Mouse (Mus musculus) thymus, postnatal 4 days (tissue): ENCODE results near the gene Tfap2b.
A peak's percentile ranks its signal among the peaks of the same experiment; 100 is the strongest.

Experiments
- DNase-seq: peaks from one replicate; pipeline ENCODE4 v3.0.0; 2021

Gene Tfap2b

GRCm38 (mm10) chr1:19208641-19209358 lies at the start of gene Tfap2b:
Tfap2b (plus strand) TSS chr1:19208914.
- DNase-seq: no peak

- no peak for DNase-seq
These were observed 29.8 kb upstream of the Tfap2b start for GRCm38 (mm10) chr1:19178742-19179397.

- peak; percentile 23 for DNase-seq
These were observed 3.1 kb upstream of the Tfap2b start for GRCm38 (mm10) chr1:19205649-19206048.

GRCm38 (mm10) chr1:19206194-19206593 lies 2.5 kb upstream of the Tfap2b start:
- DNase-seq: no peak

- DNase-seq: no peak
These were observed 1.1 kb upstream of the Tfap2b start for GRCm38 (mm10) chr1:19207611-19208010.

DNA sequence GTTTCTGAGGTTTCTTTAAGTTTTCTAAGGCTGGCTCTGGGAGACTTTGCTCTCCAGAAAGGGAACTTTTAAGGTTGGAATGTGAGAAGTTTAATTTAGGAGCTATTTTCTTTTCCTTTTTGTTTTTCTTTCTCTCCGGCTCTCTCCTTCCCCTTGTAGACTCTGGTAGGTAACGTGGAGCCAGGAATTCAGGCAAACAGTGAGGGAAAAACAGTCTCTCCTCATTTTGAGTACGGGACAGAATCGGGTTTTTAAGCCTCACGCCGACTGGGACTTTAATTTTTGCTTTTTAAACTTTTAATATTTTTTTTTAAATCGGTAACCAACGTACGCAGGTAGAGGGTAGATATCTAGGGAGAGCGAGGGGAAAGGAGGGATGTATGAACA lies 638 bp downstream of the Tfap2b start:
- DNase-seq: no peak

DNA sequence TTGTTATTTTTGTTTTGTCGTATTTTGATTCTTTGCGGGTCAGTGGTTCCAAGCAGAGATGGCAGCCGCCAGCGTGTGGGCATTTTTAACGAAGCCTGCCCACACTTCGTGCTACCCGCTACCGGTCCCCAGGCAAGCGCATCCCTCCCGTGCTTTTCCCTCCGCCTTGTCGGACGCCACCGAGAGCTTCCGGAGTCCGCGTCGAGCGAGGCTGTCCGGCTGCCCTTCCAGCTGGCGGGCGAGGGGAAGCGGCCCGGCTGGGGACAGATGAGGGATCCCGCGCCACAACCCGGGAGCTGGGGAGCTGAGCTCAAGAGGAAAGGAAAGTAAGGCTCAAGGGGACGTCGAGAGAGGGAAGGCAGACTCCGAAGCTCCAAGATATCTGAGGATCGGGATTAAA lies 1.1 kb downstream of the Tfap2b start:
- DNase-seq: no peak

DNA sequence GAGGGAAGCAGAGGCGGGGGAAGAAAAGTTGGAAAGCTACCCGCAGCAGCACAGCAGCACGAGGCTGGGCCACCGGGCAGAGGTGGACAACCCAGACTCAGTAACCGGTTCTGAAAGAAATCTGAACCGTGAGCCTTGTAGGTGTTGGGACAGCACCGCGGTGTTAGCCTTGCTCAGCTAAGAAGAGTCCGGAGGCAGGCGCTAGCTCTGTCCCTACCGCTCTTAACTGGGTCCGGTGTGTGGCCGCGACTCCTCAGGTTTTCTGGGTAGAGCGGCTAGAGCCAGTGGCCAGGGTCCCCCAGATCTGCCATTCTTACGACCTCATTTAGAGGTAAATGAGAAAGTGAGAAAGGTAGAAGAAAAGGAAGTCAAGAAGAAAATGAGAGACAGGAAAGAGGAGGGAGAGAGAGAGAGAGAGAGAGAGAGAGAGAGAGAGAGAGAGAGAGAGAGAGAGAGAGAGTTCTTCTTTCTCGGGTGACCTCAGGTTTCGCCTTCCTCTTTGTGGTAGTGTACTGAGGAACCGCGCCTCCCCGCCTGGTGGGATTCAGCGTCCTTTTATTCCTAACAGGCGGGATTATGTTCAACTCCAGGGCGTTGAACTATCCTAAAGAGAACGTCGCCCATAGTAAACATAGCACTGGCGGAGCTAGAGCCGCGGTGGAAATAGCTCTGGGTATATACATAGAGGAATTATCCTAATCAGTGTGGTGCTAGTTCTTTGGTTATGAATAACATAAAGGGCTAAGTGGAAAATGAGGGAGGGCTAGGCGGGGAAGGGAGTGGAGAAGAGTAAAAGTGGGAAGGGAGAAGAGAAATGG lies 1.7 kb downstream of the Tfap2b start:
- no peak for DNase-seq

DNA sequence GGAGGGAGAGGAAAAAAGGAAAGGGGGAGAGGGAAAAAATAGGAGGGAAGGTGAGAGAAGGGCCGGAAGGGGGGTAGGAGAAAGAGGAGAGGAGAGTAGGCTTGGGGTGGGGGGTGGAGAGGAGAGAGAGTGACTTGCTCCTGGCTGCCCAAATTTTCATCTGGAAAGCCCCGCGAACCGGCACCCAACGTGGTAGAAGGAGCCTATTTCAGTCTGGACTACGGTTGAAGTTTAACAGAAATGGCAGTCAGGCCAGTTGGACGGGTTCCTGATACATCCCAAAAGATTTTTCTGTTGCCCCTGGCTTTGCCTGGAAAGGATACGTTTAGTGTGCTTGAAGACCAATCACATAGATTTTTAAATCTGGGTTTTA lies 2.3 kb downstream of the Tfap2b start:
- DNase-seq: no peak

- DNase-seq: no peak
These were observed 2.9 kb downstream of the Tfap2b start for GRCm38 (mm10) chr1:19211546-19212154.

GRCm38 (mm10) chr1:19212691-19213090 lies 4.0 kb downstream of the Tfap2b start:
- DNase-seq: no peak

DNA sequence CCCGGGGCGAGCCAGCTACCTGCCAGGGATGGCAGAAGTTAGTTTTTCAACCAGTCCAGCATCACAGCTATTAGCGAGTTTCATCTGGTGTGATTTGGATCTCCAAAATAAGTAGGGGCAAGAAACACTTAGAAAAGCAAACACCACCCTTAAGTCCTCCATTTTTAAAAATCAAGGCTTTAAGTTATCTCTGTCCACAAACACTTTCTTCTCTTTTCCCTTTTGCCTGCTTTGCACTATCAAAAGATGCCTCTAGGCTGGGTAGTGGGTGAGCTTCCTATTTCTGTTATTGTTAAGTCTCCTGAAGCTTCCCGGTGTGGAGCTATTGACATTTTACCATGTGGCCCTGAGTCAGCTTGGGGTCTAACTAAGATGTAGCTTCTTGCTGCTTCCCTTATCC lies 4.5 kb downstream of the Tfap2b start:
- no peak for DNase-seq

GRCm38 (mm10) chr1:19213851-19214395 lies 5.2 kb downstream of the Tfap2b start:
- DNase-seq: no peak

- no peak for DNase-seq
These were observed 8.7 kb downstream of the Tfap2b start for GRCm38 (mm10) chr1:19217391-19217790.

DNA sequence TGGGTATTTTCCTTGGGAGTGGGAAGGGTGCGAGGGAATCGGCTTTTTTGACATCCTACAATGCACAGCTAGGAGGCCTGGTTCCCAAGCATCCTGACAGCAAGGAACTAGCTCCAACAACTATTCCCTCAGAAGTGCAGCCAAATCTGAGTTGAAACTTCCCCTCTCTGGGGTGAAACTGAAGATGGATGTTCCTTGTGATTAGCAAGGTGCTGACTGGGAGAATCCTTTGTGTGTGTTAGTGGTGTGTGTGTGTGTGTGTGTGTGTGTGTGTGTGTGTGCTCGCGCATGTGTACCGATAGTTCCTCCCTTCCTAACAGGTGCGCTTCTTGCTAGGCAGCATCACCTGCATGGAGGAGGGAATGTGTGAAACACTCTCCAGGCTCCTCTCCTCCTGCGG lies 9.5 kb downstream of the Tfap2b start:
- no peak for DNase-seq

- no peak for DNase-seq
These were observed 10.7 kb downstream of the Tfap2b start for GRCm38 (mm10) chr1:19219381-19219780.

DNA sequence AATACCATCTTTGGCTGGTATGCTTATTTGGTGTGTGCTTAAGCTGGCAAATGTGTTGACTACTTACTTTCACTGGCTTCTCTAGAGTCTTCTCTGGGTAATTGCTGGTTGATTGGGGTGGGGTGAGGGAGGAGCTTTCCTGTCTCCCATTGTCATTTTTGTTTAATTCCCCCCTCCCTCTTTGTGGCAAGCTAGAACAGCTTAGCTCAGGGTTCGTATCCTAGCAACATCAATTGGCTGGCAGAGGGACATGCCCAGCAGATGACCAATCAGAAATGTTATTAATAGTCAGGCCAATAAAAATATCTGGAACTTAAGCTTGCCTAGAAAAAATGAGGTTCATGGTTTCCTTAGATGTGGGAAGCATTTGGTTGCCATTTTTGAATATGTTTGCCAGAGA lies 11.8 kb downstream of the Tfap2b start:
- no peak for DNase-seq

GRCm38 (mm10) chr1:19221601-19222000 lies 12.9 kb downstream of the Tfap2b start:
- no peak for DNase-seq

- no peak for DNase-seq
These were observed 18.0 kb downstream of the Tfap2b start for GRCm38 (mm10) chr1:19226699-19227098.

GRCm38 (mm10) chr1:19230926-19231573 lies 22.3 kb downstream of the Tfap2b start:
- DNase-seq: no peak

- no peak for DNase-seq
These were observed 22.9 kb downstream of the Tfap2b start for GRCm38 (mm10) chr1:19231574-19232080.

DNA sequence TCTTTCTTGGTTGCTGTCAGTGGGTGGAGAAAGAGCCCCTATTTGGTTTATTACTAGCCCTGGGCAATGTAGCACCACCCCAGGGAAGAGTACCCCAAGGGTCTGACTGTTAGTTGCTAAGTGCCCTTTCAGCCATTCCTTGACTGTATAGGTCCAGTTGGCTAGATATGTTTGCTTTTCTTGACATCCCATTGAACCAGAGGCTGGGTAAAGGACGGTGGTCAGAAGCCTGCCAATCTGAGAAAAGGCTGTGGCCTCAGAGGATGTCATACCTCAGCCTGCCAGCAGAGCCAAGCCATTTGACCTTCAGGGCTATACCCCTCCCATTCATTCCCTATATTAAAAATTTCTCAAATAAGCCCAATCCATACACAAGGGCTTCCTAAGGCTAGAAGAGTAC lies 24.0 kb downstream of the Tfap2b start:
- no peak for DNase-seq
